Mouse (Mus musculus) small intestine, adult 2 months (tissue): Measurements from ENCODE around the gene Xrcc5.

ENCODE experiments used
- CTCF ChIP-seq: fragments of 200-500 bp; IDR thresholded peaks from 2 replicates; pipeline ENCODE4 v1.5.1; 2012; ENCODE audit warnings: low read depth, mild to moderate bottlenecking, control low read depth, inconsistent platforms, low read length, moderate library complexity, mixed read lengths; ENCODE audit not compliant: insufficient replicate concordance, insufficient read length; ENCODE audit errors: extremely low read depth
- POLR2A ChIP-seq: fragments of 200-500 bp; IDR thresholded peaks from 2 replicates; pipeline ENCODE4 v1.6.1; 2012; ENCODE audit warnings: low read depth, mild to moderate bottlenecking, control low read depth, inconsistent platforms, low read length, moderate library complexity

- no peak for TF ChIP-seq CTCF
- TF ChIP-seq POLR2A: no peak
Measured at GRCm38 (mm10) chr1:72347873-72348272, 40.7 kb downstream of the Xrcc5 start.
